Mouse (Mus musculus) neural tube, embryonic 11.5 days (tissue): ENCODE results near the gene Clasrp. TPM values are rescaled to one million over a fixed set of nuclear protein-coding genes. Genes with fewer than 3 reads are reported as not detected.

ENCODE experiments used
- ATAC-seq: fragments of 200-750 bp; cut with Nextera tagmentation; 2 replicates; pipeline ENCODE4 v1.8.0; 2017; ENCODE audit warnings: moderate number of reproducible peaks, mild to moderate bottlenecking, moderate TSS enrichment, moderate library complexity; ENCODE audit not compliant: insufficient read depth, low FRiP score, low TSS enrichment
- DNase-seq: peaks from one replicate; pipeline ENCODE4 v3.0.0-alpha.2; 2015; ENCODE audit warnings: low spot score
- H3K27ac ChIP-seq: fragments of 300-500 bp; sonication (generic); 2 replicates; pipeline ENCODE4 v1.5.1; 2014; ENCODE audit warnings: low read depth, mild to moderate bottlenecking, low read length
- H3K27me3 ChIP-seq: fragments of 300-500 bp; sonication (generic); 2 replicates; pipeline ENCODE4 v1.6.1; 2014; ENCODE audit warnings: mild to moderate bottlenecking, low read length, mixed read lengths; ENCODE audit not compliant: control insufficient read depth, insufficient read depth
- H3K36me3 ChIP-seq: fragments of 300-500 bp; sonication (generic); 2 replicates; pipeline ENCODE4 v1.6.1; 2014; ENCODE audit warnings: mild to moderate bottlenecking, low read length, moderate library complexity, mixed read lengths; ENCODE audit not compliant: control insufficient read depth, insufficient read depth
- H3K4me1 ChIP-seq: fragments of 300-500 bp; sonication (generic); 2 replicates; pipeline ENCODE4 v1.6.1; 2014; ENCODE audit warnings: low read length, mixed read lengths; ENCODE audit not compliant: control insufficient read depth, insufficient read depth
- H3K4me2 ChIP-seq: fragments of 300-500 bp; sonication (generic); 2 replicates; pipeline ENCODE4 v1.6.1; 2014; ENCODE audit warnings: low read depth, mild to moderate bottlenecking, moderate library complexity
- H3K4me3 ChIP-seq: fragments of 300-500 bp; sonication (generic); 2 replicates; pipeline ENCODE4 v1.5.1; 2014; ENCODE audit warnings: low read depth, low read length
- H3K9ac ChIP-seq: fragments of 300-500 bp; sonication (generic); 2 replicates; pipeline ENCODE4 v1.6.1; 2014; ENCODE audit warnings: mild to moderate bottlenecking, low read length
- H3K9me3 ChIP-seq: fragments of 300-500 bp; sonication (generic); 2 replicates; pipeline ENCODE4 v1.6.1; 2016; ENCODE audit warnings: low read length; ENCODE audit not compliant: control insufficient read depth
- WGBS: fragments of 180-500 bp; shearing (Covaris S2); extraction: QIAGEN DNeasy Blood & Tissue Kit; methylation state at CpG from one replicate; pipeline ENCODE4 v1.1.7; 2014; 5-methylcytosine and 5-hydroxymethylcytosine counted together
- polyA plus RNA-seq: library from polyadenylated mRNA; unstranded; fragments of >200 nt; fragmentation: Nextera tagmentation; extraction: Ambion mirVana; gene quantifications from 2 replicates; pipeline ENCODE4 v1.2.1, GENCODE M21; 2014

Gene Clasrp
- polyA plus RNA-seq, 1 experiment from 2014 or later: 53.5 TPM

DNA sequence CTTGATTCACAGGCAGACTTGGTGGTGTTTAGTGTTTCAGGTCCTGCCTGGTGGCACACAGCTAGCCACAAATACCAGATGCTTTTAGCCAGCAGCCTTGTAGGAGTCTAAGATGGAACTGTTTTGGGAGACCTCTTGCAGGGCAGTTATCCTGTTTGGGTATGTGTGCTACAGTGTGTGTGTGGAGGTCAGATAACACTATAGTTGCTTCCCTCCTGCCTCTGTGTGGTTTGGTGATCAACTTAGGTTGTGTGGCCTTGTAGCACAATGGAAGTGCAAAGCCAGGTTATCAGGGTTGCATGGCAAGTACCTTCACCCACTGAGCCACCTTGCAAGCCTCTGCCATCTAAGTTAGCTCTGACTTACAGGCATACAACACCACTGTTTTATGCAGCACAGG, 28.4 kb upstream of the Clasrp start:
- Histone ChIP-seq H3K4me2 (no peak overlapping the region), H3K9ac (no peak overlapping the region), H3K4me3 (no peak overlapping the region), H3K4me1 (no peaks in the 10 kb centered on the region), H3K9me3 (no peaks in the 10 kb centered on the region), H3K36me3 (peaks cover 25% of the 10 kb centered on the region), H3K27ac (no peak overlapping the region), H3K27me3 (no peaks in the 10 kb centered on the region)
- ATAC-seq (no peak), DNase-seq (no peak)

DNA sequence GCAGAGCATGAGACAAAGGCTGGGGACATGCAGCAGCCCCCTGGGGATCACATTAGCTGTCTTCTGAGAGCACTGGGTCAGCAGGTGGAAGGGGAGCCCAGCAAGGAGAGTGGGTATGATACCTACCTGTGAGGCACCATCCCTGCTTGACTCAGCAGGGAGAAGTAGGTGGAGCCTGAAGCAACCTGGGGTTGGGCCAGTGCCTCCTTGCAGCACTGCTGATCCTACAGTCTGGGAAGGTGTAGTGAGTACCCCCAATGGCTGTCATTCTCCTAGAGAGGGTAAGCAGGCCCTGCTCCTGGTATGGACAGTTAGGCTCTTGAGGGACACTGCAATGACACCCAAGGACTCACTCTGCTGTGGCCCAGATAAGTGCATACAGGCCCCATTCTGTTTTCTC, 28.0 kb upstream of the Clasrp start:
- Histone ChIP-seq H3K27me3 (no peaks in the 10 kb centered on the region), H3K27ac (no peak overlapping the region), H3K4me1 (no peaks in the 10 kb centered on the region), H3K9ac (no peak overlapping the region), H3K9me3 (no peaks in the 10 kb centered on the region), H3K36me3 (peaks cover 21% of the 10 kb centered on the region), H3K4me2 (no peak overlapping the region), H3K4me3 (no peak overlapping the region)
- DNase-seq: no peak
- no peak for ATAC-seq

DNA sequence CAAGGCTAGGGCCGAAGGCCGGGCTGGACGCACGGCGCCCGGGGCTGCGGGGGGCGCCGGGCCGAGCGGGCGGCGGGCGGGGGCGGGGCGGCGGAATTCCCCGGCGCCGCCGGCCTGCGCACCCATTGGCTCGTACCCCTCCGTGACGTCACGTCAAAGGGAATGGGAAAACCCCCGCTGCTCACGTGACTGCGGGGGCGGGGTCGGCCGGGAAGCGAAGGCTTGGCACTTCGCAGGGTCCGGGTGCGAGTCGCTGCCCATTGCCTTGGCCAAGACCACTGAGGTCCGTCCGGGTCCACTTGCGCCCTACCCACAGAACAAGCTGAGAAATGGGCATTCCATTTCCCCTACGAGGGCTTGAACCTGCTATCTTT, 25.1 kb upstream of the Clasrp start, which contains the start of gene Relb:
Relb (minus strand) TSS at position 78 of the 374 bp plus-strand sequence.
- peak; percentile 91 for DNase-seq
- ATAC-seq: peak; percentile 75
- no peaks in the 10 kb centered on the region for H3K9me3 ChIP-seq
- peaks cover 10% of the 10 kb centered on the region for H3K36me3 ChIP-seq
- no peaks in the 10 kb centered on the region for H3K4me1 ChIP-seq
- 1% methylated on average over 25 of the region's 41 CpGs for WGBS
- peak within 1 kb of the TSS; percentile 42 for H3K9ac ChIP-seq
- peak within 1 kb of the TSS; percentile 73 for H3K4me3 ChIP-seq
- peak within 1 kb of the TSS; percentile 91 for H3K4me2 ChIP-seq
- no peaks in the 10 kb centered on the region for H3K27me3 ChIP-seq
- no peak within 1 kb of the TSS for H3K27ac ChIP-seq

DNA sequence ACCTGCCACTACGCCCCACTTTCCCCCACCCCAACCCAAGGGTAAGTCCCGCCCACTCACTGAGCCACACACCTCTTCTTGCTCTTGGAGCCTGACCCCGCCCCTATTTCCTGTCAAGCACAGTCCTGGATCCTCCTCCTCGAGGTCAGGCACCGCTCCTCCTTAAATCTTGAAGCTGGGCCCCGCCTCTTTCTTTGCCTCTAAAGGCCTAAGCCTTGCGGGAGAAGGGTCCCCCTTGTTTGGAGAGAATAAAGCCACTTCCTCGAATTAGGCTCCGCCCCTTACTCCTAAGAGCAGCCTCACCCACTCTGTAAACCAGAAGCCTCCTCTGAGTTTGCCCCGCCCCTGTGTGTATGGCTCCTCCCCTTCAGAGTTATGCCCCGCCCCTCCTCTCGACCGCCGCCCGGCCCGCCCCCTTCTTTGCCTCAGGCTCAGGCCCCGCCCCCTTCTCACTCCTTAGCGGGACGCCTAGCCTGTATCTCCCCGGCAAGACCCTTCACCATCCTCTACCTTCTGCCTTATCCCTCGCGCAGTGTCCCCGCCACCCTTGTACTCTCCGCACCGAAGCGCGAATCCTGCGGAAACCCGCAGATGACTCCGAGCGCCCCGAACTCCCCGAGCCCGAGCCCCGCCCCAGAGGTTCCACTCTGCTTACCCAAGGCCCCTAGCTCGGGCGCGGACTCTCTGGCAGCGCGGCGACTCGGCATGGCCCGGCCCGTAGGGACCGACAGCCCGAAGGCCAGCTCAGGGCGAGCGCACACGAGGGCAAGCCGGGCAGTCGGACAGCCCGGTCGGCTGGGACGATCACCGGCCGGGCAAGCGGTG, 24.5 kb upstream of the Clasrp start:
- peak overlapping the region; percentile 42 for H3K9ac ChIP-seq
- no peaks in the 10 kb centered on the region for H3K27me3 ChIP-seq
- H3K27ac ChIP-seq: no peak overlapping the region
- peak; percentile 86 for ATAC-seq
- no peaks in the 10 kb centered on the region for H3K4me1 ChIP-seq
- peak; percentile 87 for DNase-seq
- H3K36me3 ChIP-seq: peaks cover 7% of the 10 kb centered on the region
- peak overlapping the region; percentile 91 for H3K4me2 ChIP-seq
- WGBS: under 1% methylated on average over 51 of the region's 57 CpGs
- peak overlapping the region; percentile 73 for H3K4me3 ChIP-seq
- no peaks in the 10 kb centered on the region for H3K9me3 ChIP-seq

DNA sequence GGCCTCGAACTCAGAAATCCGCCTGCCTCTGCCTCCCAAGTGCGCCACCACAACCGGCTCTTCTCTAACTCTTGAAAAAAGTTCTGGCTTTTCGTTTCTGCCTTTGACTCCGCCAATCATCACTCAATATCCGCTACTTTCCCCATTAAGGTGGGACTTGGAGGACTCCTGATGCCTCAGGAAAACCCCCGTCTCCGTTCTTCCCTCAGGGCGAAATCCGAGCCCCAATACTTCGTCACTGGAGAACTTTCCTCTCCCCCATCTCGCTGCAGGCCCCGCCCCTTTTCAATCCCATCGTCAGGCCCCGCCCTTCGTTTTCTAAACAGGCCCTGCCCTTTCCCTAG, 23.9 kb upstream of the Clasrp start:
- Histone ChIP-seq H3K9ac (no peak overlapping the region), H3K27me3 (no peaks in the 10 kb centered on the region), H3K4me1 (no peaks in the 10 kb centered on the region), H3K4me2 (peak overlapping the region; percentile 91), H3K9me3 (no peaks in the 10 kb centered on the region), H3K27ac (no peak overlapping the region), H3K36me3 (0 out of 2 replicates have a peak, but pooled peaks cover 2% of the 10 kb centered on the region), H3K4me3 (peak overlapping the region; percentile 73)
- 14% methylated on average over 17 of the region's 17 CpGs for WGBS
- no peak for ATAC-seq
- no peak for DNase-seq

DNA sequence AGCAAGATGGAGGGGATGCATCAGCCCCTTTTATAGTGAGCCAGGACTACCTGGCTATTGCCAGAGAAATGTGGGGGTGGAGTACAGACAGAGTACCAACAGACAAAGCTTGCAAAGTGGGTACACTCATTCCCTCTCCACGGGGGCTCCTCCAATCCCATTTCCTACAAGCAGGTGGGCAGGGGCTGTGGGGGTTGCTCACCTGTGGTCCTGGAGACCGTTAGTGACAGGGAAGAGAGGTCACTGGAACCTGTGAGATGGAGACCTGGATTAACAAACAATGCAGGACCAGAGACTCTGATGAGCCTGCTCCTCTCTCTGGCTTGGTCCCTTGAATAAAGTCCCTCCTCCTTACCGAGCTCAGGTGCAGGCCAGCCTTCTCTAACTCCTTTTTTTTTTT, 23.4 kb upstream of the Clasrp start:
- 59% methylated on average over 3 of the region's 3 CpGs for WGBS
- no peak for ATAC-seq

DNA sequence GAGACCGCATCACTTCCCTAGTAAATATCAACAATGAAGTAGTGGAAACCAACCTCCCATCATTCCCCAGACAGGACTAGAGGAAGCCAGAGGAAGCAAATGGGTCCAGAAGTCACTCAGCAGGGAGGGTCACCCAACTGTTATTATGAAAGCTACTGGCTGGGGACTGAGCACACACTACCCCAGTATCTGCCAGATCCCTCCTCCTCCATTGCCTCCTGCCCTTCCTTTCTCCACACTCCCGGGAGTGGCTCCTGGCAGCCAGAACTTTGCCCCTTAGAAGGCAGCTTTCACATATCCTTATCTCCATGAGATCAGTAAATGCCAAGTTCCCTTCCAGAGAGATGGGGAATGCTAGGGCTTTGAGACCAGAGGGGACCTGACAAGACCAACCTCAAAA, 19.1 kb upstream of the Clasrp start:
- Histone ChIP-seq H3K27me3 (peaks cover 3% of the 10 kb centered on the region; the same call in 1 of the 2 replicates), H3K9me3 (no peaks in the 10 kb centered on the region), H3K36me3 (no peaks in the 10 kb centered on the region), H3K27ac (no peak overlapping the region), H3K4me2 (no peak overlapping the region), H3K9ac (no peak overlapping the region), H3K4me1 (0 out of 2 replicates have a peak, but pooled peaks cover 4% of the 10 kb centered on the region), H3K4me3 (no peak overlapping the region)
- no peak for ATAC-seq
- DNase-seq: no peak
- WGBS: 72% methylated on average over 2 of the region's 2 CpGs

More for the DNA sequence above, 23.4 kb upstream of the Clasrp start:
- H3K9ac ChIP-seq: no peak overlapping the region
- H3K9me3 ChIP-seq: no peaks in the 10 kb centered on the region
- no peak overlapping the region for H3K27ac ChIP-seq
- no peaks in the 10 kb centered on the region for H3K4me1 ChIP-seq
- no peaks in the 10 kb centered on the region for H3K27me3 ChIP-seq
- H3K4me2 ChIP-seq: peak overlapping the region; percentile 91; the same call in 1 of the 2 replicates
- H3K36me3 ChIP-seq: 0 out of 2 replicates have a peak, but pooled peaks cover under 1% of the 10 kb centered on the region
- no peak for DNase-seq
- no peak overlapping the region for H3K4me3 ChIP-seq

DNA sequence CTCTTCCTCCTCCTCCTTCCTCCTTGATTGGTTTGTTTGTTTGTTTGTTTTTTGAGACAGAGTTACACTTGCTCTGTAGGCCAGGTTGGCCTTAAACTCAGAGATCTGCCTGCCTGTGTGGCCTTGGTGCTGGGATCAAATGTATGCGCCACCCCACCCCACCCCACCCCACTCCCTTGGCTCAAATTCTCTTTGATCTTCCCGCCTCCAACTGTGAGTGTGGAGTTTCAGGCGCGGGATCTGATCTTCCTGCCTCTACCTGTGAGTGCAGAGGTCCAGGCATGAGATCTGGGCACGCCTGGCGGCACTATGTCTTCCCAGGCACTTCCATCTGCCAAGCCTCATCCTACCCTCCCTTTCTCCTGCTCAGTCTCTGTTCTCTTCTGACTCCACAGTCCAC, 18.0 kb upstream of the Clasrp start:
- no peak for DNase-seq
- Histone ChIP-seq H3K9ac (no peak overlapping the region), H3K27me3 (peaks cover 3% of the 10 kb centered on the region; the same call in 1 of the 2 replicates), H3K4me3 (no peak overlapping the region), H3K4me2 (no peak overlapping the region), H3K27ac (no peak overlapping the region), H3K4me1 (0 out of 2 replicates have a peak, but pooled peaks cover 4% of the 10 kb centered on the region), H3K36me3 (no peaks in the 10 kb centered on the region), H3K9me3 (no peaks in the 10 kb centered on the region)
- 30% methylated on average over 6 of the region's 6 CpGs for WGBS
- no peak for ATAC-seq

DNA sequence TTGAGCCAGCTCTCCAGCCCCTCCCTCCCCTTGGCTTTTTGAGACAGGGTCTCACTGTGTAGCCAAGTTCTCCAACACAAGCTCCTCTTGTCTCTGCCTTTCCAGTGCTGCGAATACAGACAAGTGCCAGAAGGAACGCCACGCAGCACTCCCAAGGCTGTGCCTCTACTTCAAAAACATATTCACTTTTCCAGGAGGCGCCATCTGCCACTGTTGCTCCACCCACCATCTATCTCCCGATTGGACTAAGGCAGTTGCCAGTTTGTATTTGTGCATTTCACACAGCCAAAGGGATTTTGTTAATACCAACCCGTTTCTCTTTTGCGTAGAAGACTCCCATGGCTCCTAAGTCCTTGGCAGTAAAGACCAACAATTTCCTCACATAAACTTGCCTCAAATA, 16.5 kb upstream of the Clasrp start:
- Histone ChIP-seq H3K4me2 (no peak overlapping the region), H3K36me3 (no peaks in the 10 kb centered on the region), H3K4me3 (no peak overlapping the region), H3K9ac (no peak overlapping the region), H3K27ac (no peak overlapping the region), H3K27me3 (peaks cover 3% of the 10 kb centered on the region; the same call in 1 of the 2 replicates), H3K4me1 (0 out of 2 replicates have a peak, but pooled peaks cover 4% of the 10 kb centered on the region), H3K9me3 (no peaks in the 10 kb centered on the region)
- 89% methylated on average over 7 of the region's 7 CpGs for WGBS
- DNase-seq (no peak), ATAC-seq (no peak)
